Mouse (Mus musculus) heart, postnatal 0 days (tissue): ENCODE measurements around the gene Ldlr. TPM values are rescaled to one million over a fixed set of nuclear protein-coding genes. Genes with fewer than 3 reads are reported as not detected.
"Not testable (repeated sequence)": the region's sequence is repeated elsewhere in the genome, so short reads cannot be mapped to it uniquely, and the experiment has no call there.

Experiments
- ATAC-seq: fragments of 200-750 bp; cut with Nextera tagmentation; 2 replicates; pipeline ENCODE4 v1.8.0; 2017; ENCODE audit warnings: low read depth, moderate number of reproducible peaks, moderate library complexity; ENCODE audit not compliant: insufficient read depth
- DNase-seq: peaks from one replicate; pipeline ENCODE4 v3.0.0-alpha.2; 2016; ENCODE audit warnings: low spot score
- H3K27ac ChIP-seq: fragments of 300-500 bp; sonication (generic); 2 replicates; pipeline ENCODE4 v1.5.1; 2014; ENCODE audit warnings: low read depth, mild to moderate bottlenecking
- H3K27me3 ChIP-seq: fragments of 300-500 bp; sonication (generic); 2 replicates; pipeline ENCODE4 v1.6.1; 2014; ENCODE audit warnings: low read length, mixed read lengths; ENCODE audit not compliant: control insufficient read depth, insufficient read depth
- H3K36me3 ChIP-seq: fragments of 300-500 bp; sonication (generic); replicated peaks from 2 replicates; pipeline ENCODE4 v1.6.1; 2014; ENCODE audit warnings: low read length, mixed read lengths; ENCODE audit not compliant: control insufficient read depth, insufficient read depth
- H3K4me1 ChIP-seq: fragments of 300-500 bp; sonication (generic); 2 replicates; pipeline ENCODE4 v1.6.1; 2014; ENCODE audit warnings: antibody characterized with exemption; ENCODE audit not compliant: control insufficient read depth, insufficient read depth
- H3K4me2 ChIP-seq: fragments of 300-500 bp; sonication (generic); 2 replicates; pipeline ENCODE4 v1.6.1; 2014; ENCODE audit warnings: low read depth, mild to moderate bottlenecking, low read length, moderate library complexity
- H3K4me3 ChIP-seq: fragments of 300-500 bp; sonication (generic); 2 replicates; pipeline ENCODE4 v1.5.1; 2014; ENCODE audit warnings: low read depth, low read length
- H3K9ac ChIP-seq: fragments of 300-500 bp; sonication (generic); replicated peaks from 2 replicates; pipeline ENCODE4 v1.6.1; 2014; ENCODE audit warnings: low read depth, low read length, mixed read lengths
- H3K9me3 ChIP-seq: fragments of 300-500 bp; sonication (generic); replicated peaks from 2 replicates; pipeline ENCODE4 v1.6.1; 2016; ENCODE audit warnings: low read length; ENCODE audit not compliant: control insufficient read depth
- CTCF ChIP-seq: IDR thresholded peaks from 2 replicates; pipeline ENCODE4 v1.5.1; 2016; ENCODE audit warnings: antibody characterized with exemption, control low read depth, low read depth
- EP300 ChIP-seq: IDR thresholded peaks from 2 replicates; pipeline ENCODE4 v1.6.1; 2016; ENCODE audit warnings: antibody characterized with exemption, low read depth
- WGBS: fragments of 180-500 bp; shearing (Covaris S2); extraction: QIAGEN DNeasy Blood & Tissue Kit; methylation state at CpG from one replicate; pipeline ENCODE4 v1.1.7; 2014; 5-methylcytosine and 5-hydroxymethylcytosine counted together
- polyA plus RNA-seq: library from polyadenylated mRNA; unstranded; fragments of >200 nt; fragmentation: Nextera tagmentation; extraction: Ambion mirVana; gene quantifications from 2 replicates; pipeline ENCODE4 v1.2.1, GENCODE M21; 2015
- total RNA-seq: library from RNA; depleted of rRNA; stranded (reverse); fragments of >200 nt; gene quantifications from 2 replicates; pipeline ENCODE4 v1.2.3, GENCODE M21; 2014; ENCODE audit warnings: low replicate concordance

The Ldlr gene
- total and polyA plus RNA-seq, 2 experiments from 2014 or later, result 10.9 to 36.8 TPM

GRCm38 (mm10) chr9:21764084-21764999 lies 41.1 kb downstream of the Ldlr start:
- Histone ChIP-seq H3K4me3 (no peak overlapping the region), H3K4me1 (peaks cover 34% of the 10 kb centered on the region), H3K36me3 (0 out of 2 replicates have a peak, but pooled peaks cover 23% of the 10 kb centered on the region), H3K9me3 (no peaks in the 10 kb centered on the region), H3K27ac (no peak overlapping the region), H3K4me2 (no peak overlapping the region), H3K9ac (no peak overlapping the region), H3K27me3 (no peaks in the 10 kb centered on the region)
- 93% methylated on average over 6 of the region's 6 CpGs for WGBS
- ATAC-seq (no peak), DNase-seq (no peak)
- TF ChIP-seq EP300 (no peak), CTCF (0 out of 2 replicates have a peak, but pooled peaks have one; percentile 2)

- Histone ChIP-seq H3K4me2 (no peak overlapping the region), H3K9me3 (no peaks in the 10 kb centered on the region), H3K9ac (no peak overlapping the region), H3K27ac (peak overlapping the region; percentile 84), H3K27me3 (no peaks in the 10 kb centered on the region), H3K4me3 (no peak overlapping the region), H3K4me1 (peaks cover 32% of the 10 kb centered on the region), H3K36me3 (peaks cover 48% of the 10 kb centered on the region)
- ATAC-seq, result peak; percentile 71
- 56% methylated on average over 11 of the region's 11 CpGs for WGBS
- TF ChIP-seq CTCF (no peak), EP300 (0 out of 2 replicates have a peak, but pooled peaks have one; percentile 9)
- peak; percentile 52 for DNase-seq
Measured at GRCm38 (mm10) chr9:21767896-21768295, 44.6 kb downstream of the Ldlr start.

- H3K4me2 ChIP-seq, result no peak overlapping the region
- H3K9ac ChIP-seq, result peak overlapping the region; percentile 37; the same call in 1 of the 2 replicates
- no peak overlapping the region for H3K4me3 ChIP-seq
- H3K27ac ChIP-seq, result peak overlapping the region; percentile 84
- H3K4me1 ChIP-seq, result peaks cover 27% of the 10 kb centered on the region
- H3K27me3 ChIP-seq, result no peaks in the 10 kb centered on the region
- ATAC-seq, result peak; percentile 40
- 18% methylated on average over 13 of the region's 13 CpGs for WGBS
- H3K36me3 ChIP-seq, result peaks cover 55% of the 10 kb centered on the region
- TF ChIP-seq CTCF, result no peak
- TF ChIP-seq EP300, result no peak
- peak; percentile 58 for DNase-seq
- H3K9me3 ChIP-seq, result no peaks in the 10 kb centered on the region
Measured at GRCm38 (mm10) chr9:21768511-21769411, 45.5 kb downstream of the Ldlr start.

GRCm38 (mm10) chr9:21769558-21770183 lies 46.4 kb downstream of the Ldlr start:
- peak; percentile 27; the same call in 1 of the 2 replicates for ATAC-seq

GRCm38 (mm10) chr9:21773396-21773795 lies 50.1 kb downstream of the Ldlr start:
- H3K9me3 ChIP-seq, H3K9ac ChIP-seq, H3K27ac ChIP-seq, ATAC-seq, H3K4me3 ChIP-seq, H3K27me3 ChIP-seq, H3K4me2 ChIP-seq, DNase-seq: not testable (repeated sequence)
- peaks cover 78% of the 10 kb centered on the region for H3K36me3 ChIP-seq
- H3K4me1 ChIP-seq, result peaks cover 17% of the 10 kb centered on the region
- 85% methylated on average over 5 of the region's 5 CpGs for WGBS

More at GRCm38 (mm10) chr9:21769558-21770183, 46.4 kb downstream of the Ldlr start:
- H3K4me1 ChIP-seq, result peaks cover 26% of the 10 kb centered on the region
- no peak overlapping the region; the same call in 1 of the 2 replicates for H3K9ac ChIP-seq
- TF ChIP-seq EP300, result no peak
- no peak for TF ChIP-seq CTCF
- H3K9me3 ChIP-seq, result no peaks in the 10 kb centered on the region
- peak; percentile 41 for DNase-seq
- peak overlapping the region; percentile 84 for H3K27ac ChIP-seq
- H3K4me2 ChIP-seq, result no peak overlapping the region
- WGBS, result 52% methylated on average over 26 of the region's 26 CpGs
- H3K4me3 ChIP-seq, result no peak overlapping the region
- H3K27me3 ChIP-seq, result no peaks in the 10 kb centered on the region
- H3K36me3 ChIP-seq, result peaks cover 64% of the 10 kb centered on the region
